Mouse (Mus musculus) cerebellum, adult 2 months (tissue): Measurements from ENCODE around the gene Dagla.

ENCODE experiments used
- CTCF ChIP-seq: fragments of 200-500 bp; IDR thresholded peaks from 2 replicates; pipeline ENCODE4 v1.5.1; 2011; ENCODE audit warnings: low read depth, mild to moderate bottlenecking, control low read depth, low read length, moderate library complexity, borderline replicate concordance; ENCODE audit not compliant: insufficient read depth
- POLR2A ChIP-seq: fragments of 200-500 bp; IDR thresholded peaks from 2 replicates; pipeline ENCODE4 v1.6.1; 2011; ENCODE audit warnings: low read length, control low read depth, borderline replicate concordance; ENCODE audit not compliant: insufficient read depth

DNA sequence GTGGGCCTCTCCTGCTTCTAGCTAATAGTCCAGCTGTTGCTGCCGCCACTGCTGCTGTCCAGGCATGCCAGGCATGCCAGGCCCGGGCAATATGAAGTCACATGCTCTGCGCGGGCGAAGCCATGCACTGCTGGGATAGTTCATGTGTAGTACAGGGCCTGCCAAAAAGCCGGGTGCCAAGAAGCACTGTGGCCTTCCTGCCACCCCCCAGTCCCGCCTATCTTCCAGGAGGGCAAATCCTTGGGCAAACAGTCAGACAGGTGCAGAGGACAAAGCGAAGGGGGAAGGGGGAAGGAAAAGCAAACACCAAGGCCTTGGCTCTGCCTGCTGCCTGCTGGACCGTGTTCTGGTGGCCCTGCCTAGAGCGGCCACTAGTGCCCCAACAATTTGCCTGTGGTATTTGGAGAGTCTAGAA, 18.2 kb downstream of the Dagla start:
- no peak for TF ChIP-seq POLR2A
- TF ChIP-seq CTCF = no peak
